Comparison of ENCODE assay signal across 8 mouse cellular contexts in the genomic region with DNA sequence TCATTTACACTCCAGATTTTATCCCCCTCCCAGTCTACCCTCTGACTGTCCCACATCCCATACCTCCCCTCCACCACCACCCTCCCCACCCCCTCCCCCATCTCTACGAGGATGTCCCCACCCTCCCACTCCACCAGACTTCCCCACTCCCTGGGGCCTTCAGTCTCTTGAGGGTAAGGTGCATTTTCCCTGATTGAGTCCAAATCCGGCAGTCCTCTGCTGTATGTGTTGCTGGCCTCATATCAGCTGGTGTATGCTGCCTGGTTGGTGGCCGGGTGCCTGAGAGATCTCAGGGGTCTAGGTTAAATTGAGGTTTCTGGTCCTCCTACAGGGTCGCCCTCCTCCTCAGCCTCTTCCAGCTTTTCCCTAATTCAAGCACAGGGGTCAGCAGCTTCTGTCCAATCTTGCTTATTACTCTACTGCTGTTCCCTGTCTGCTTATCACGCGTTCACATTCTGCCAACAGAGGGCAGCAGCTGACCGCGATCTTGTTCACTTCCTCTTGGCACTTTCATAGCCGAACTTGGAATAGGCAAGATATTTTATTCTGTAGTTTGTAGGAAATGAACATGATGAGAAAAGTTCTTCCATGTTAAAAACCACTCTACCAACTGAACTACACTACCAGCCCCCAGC. TPM values are rescaled to one million over a fixed set of nuclear protein-coding genes. Genes with fewer than 3 reads are reported as not detected.
DNase-seq lines count a peak whose midpoint lies in the region; ATAC-seq and TF ChIP-seq lines count a peak whose summit lies in the region.

No protein-coding gene starts in this region.

- H3K4me2 ChIP-seq in limb, embryonic 11.5 days (ENCODE audit: low read depth, severe bottlenecking) = no peak overlapping the region
- no peak overlapping the region for H3K4me2 ChIP-seq in midbrain, embryonic 16.5 days (ENCODE audit: low read length)

- no peaks in the 10 kb centered on the region for H3K4me1 ChIP-seq in heart, adult 2 months (ENCODE audit: control insufficient read depth, insufficient read depth, low read length)
- no peaks in the 10 kb centered on the region for H3K4me1 ChIP-seq in limb, embryonic 11.5 days (ENCODE audit: control insufficient read depth, insufficient read depth, low read length)
- no peaks in the 10 kb centered on the region for H3K4me1 ChIP-seq in midbrain, embryonic 16.5 days (ENCODE audit: control insufficient read depth, insufficient read depth, low read length)

- ATAC-seq in limb, embryonic 11.5 days (ENCODE audit: insufficient number of reproducible peaks, low FRiP score, low TSS enrichment, low read depth) = peak; percentile 44; the same call in 1 of the 2 replicates
- peak; percentile 56; the same call in 1 of the 2 replicates for ATAC-seq in midbrain, embryonic 16.5 days

- H3K9ac ChIP-seq in heart, adult 2 months (ENCODE audit: low read depth, low read length) = no peak overlapping the region
- H3K9ac ChIP-seq in limb, embryonic 11.5 days (ENCODE audit: low read length) = no peak overlapping the region
- no peak overlapping the region for H3K9ac ChIP-seq in midbrain, embryonic 16.5 days (ENCODE audit: low read depth, low read length)

- no peak for TF ChIP-seq POLR2A in heart, adult 2 months (IDR thresholded peaks at IDR 0.05; ENCODE audit: insufficient read depth, low read depth, low read length)

- 12% methylated on average over 9 of the region's 9 CpGs for WGBS in heart, adult 2 months
- 21% methylated on average over 9 of the region's 9 CpGs for WGBS in limb, embryonic 11.5 days
- WGBS in midbrain, embryonic 16.5 days = 15% methylated on average over 9 of the region's 9 CpGs

- H3K4me3 ChIP-seq in heart, adult 2 months = no peak overlapping the region
- no peak overlapping the region for H3K4me3 ChIP-seq in limb, embryonic 11.5 days (ENCODE audit: low read depth, low read length)
- H3K4me3 ChIP-seq in midbrain, embryonic 16.5 days (ENCODE audit: low read depth, low read length) = no peak overlapping the region

- TF ChIP-seq EP300 in heart, adult 2 months (IDR thresholded peaks at IDR 0.05; ENCODE audit: insufficient read depth, low read depth, low read length) = peak; percentile 86

- H3K27ac ChIP-seq in heart, adult 2 months = no peak overlapping the region
- no peak overlapping the region for H3K27ac ChIP-seq in limb, embryonic 11.5 days (replicated peaks; ENCODE audit: low read depth, low read length)
- H3K27ac ChIP-seq in midbrain, embryonic 16.5 days (ENCODE audit: low read length) = no peak overlapping the region

- DNase-seq in 3T3-L1 (ENCODE audit: low read depth, low spot score) = peak; percentile 88
- peak; percentile 89 for DNase-seq in adrenal gland, postnatal 10 days
- peak; percentile 66 for DNase-seq in embryo, embryonic 9.5 days (ENCODE audit: extremely low spot score)
- peak; percentile 77 to 85 for DNase-seq in heart, adult 2 months
- DNase-seq in kidney, adult 8-10 months = peak; percentile 70 to 92
- DNase-seq in limb, embryonic 11.5 days (ENCODE audit: low spot score) = peak; percentile 86
- DNase-seq in spleen, postnatal 14 days (ENCODE audit: low spot score in 2 of 2) = peak; percentile 45 to 69

- H3K9me3 ChIP-seq in limb, embryonic 11.5 days (ENCODE audit: control insufficient read depth, low read length) = no peaks in the 10 kb centered on the region
- no peaks in the 10 kb centered on the region for H3K9me3 ChIP-seq in midbrain, embryonic 16.5 days (replicated peaks; ENCODE audit: control insufficient read depth, low read length, poor library complexity, severe bottlenecking)

- intact Hi-C loops in heart, adult 2 months (cut with DNase I) = loop anchor here (1.0 to 5.0 kb wide), 3 partner anchors 49 to 548 kb away; no protein-coding TSS in a partner anchor

- H3K79me2 ChIP-seq in heart, adult 2 months (replicated peaks; ENCODE audit: control insufficient read depth, insufficient read depth, low read length) = no peaks in the 10 kb centered on the region

- peak; percentile 84 for TF ChIP-seq CTCF in heart, adult 2 months (IDR thresholded peaks at IDR 0.05)

- H3K36me3 ChIP-seq in heart, adult 2 months (ENCODE audit: control insufficient read depth, insufficient read depth, low read length) = no peaks in the 10 kb centered on the region
- no peaks in the 10 kb centered on the region for H3K36me3 ChIP-seq in limb, embryonic 11.5 days (ENCODE audit: control insufficient read depth, insufficient read depth, low read length)
- H3K36me3 ChIP-seq in midbrain, embryonic 16.5 days (ENCODE audit: control insufficient read depth, insufficient read depth, low read length) = no peaks in the 10 kb centered on the region

- H3K27me3 ChIP-seq in heart, adult 2 months (ENCODE audit: control insufficient read depth, insufficient read depth, low read length) = no peaks in the 10 kb centered on the region
- no peaks in the 10 kb centered on the region for H3K27me3 ChIP-seq in limb, embryonic 11.5 days (ENCODE audit: control insufficient read depth, insufficient read depth, low read length)
- H3K27me3 ChIP-seq in midbrain, embryonic 16.5 days (ENCODE audit: control insufficient read depth, insufficient read depth, low read depth, low read length) = no peaks in the 10 kb centered on the region

RNA-seq across cellular contexts. Expression of gene Aco1, which starts 8.3 kb away (rescaled TPM):
- 100 to 1,000 TPM; 130 to 174 TPM for total RNA-seq in adrenal gland, postnatal 10 days (2021)
- 10 to 100 TPM; 28.3 to 29.6 TPM for total RNA-seq in heart, adult 2 months (2021)
- 23.4 and 35.4 TPM in 2 replicates for polyA plus RNA-seq in heart, adult 2 months (2012; rRNA removed)
- polyA plus RNA-seq in limb, embryonic 11.5 days (2014; fragmentation: Nextera tagmentation; extraction: Ambion mirVana) = 48.6 and 49.9 TPM in 2 replicates
- polyA plus RNA-seq in midbrain, embryonic 16.5 days (2015; fragmentation: Nextera tagmentation; extraction: Ambion mirVana) = 46.0 and 46.3 TPM in 2 replicates
